Mouse (Mus musculus) kidney, embryonic 16.5 days (tissue): ENCODE measurements at regions not wholly inside any gene's neighbourhood (a gene's known extent, or its start where the extent isn't known, plus 50 kb on each side); places are given as distances from the start of the nearest gene placed in this dataset.
"Not testable (repeated sequence)": the region's sequence is repeated elsewhere in the genome, so short reads cannot be mapped to it uniquely, and the experiment has no call there.

ENCODE experiments used
- ATAC-seq: fragments of 200-750 bp; cut with Nextera tagmentation; 2 replicates; pipeline ENCODE4 v1.8.0; 2017; ENCODE audit warnings: moderate TSS enrichment; ENCODE audit not compliant: low FRiP score, low TSS enrichment
- H3K27ac ChIP-seq: fragments of 300-500 bp; sonication (generic); 2 replicates; pipeline ENCODE4 v1.5.1; 2014; ENCODE audit warnings: low read length
- H3K27me3 ChIP-seq: fragments of 300-500 bp; sonication (generic); 2 replicates; pipeline ENCODE4 v1.6.1; 2014; ENCODE audit warnings: low read length, control low read depth, mixed read lengths; ENCODE audit not compliant: insufficient read depth
- H3K36me3 ChIP-seq: fragments of 300-500 bp; sonication (generic); 2 replicates; pipeline ENCODE4 v1.6.1; 2014; ENCODE audit warnings: low read length, control low read depth, mixed read lengths; ENCODE audit not compliant: insufficient read depth
- H3K4me1 ChIP-seq: fragments of 300-500 bp; sonication (generic); 2 replicates; pipeline ENCODE4 v1.6.1; 2014; ENCODE audit warnings: low read length, control low read depth, mixed read lengths; ENCODE audit not compliant: insufficient read depth
- H3K4me2 ChIP-seq: fragments of 300-500 bp; sonication (generic); replicated peaks from 2 replicates; pipeline ENCODE4 v1.6.1; 2014; ENCODE audit warnings: low read depth, low read length
- H3K4me3 ChIP-seq: fragments of 300-500 bp; sonication (generic); 2 replicates; pipeline ENCODE4 v1.5.1; 2014; ENCODE audit warnings: mild to moderate bottlenecking, low read length
- H3K9ac ChIP-seq: fragments of 300-500 bp; sonication (generic); replicated peaks from 2 replicates; pipeline ENCODE4 v1.6.1; 2014; ENCODE audit warnings: low read length
- H3K9me3 ChIP-seq: fragments of 300-500 bp; sonication (generic); 2 replicates; pipeline ENCODE4 v1.6.1; 2016; ENCODE audit warnings: low read length, control low read depth
- WGBS: fragments of 180-500 bp; shearing (Covaris S2); extraction: QIAGEN DNeasy Blood & Tissue Kit; methylation state at CpG from one replicate; pipeline ENCODE4 v1.1.7; 2014; 5-methylcytosine and 5-hydroxymethylcytosine counted together

- H3K4me1 ChIP-seq, result peaks cover 8% of the 10 kb centered on the region
- H3K4me3 ChIP-seq, result no peak overlapping the region
- 77% methylated on average over 5 of the region's 5 CpGs for WGBS
These were observed 65.4 kb downstream of the Chst1 start for GRCm38 (mm10) chr2:92664939-92665338.

GRCm38 (mm10) chr2:92667192-92667591, 67.7 kb downstream of the Chst1 start:
- ATAC-seq, result peak; percentile 61; the same call in 1 of the 2 replicates
- Histone ChIP-seq H3K4me2 (no peak overlapping the region), H3K9me3 (no peaks in the 10 kb centered on the region), H3K27me3 (no peaks in the 10 kb centered on the region), H3K36me3 (no peaks in the 10 kb centered on the region), H3K4me1 (peaks cover 8% of the 10 kb centered on the region), H3K4me3 (no peak overlapping the region), H3K27ac (no peak overlapping the region), H3K9ac (no peak overlapping the region)
- WGBS, result 77% methylated on average over 1 of the region's 1 CpGs

More at GRCm38 (mm10) chr2:92664939-92665338, 65.4 kb downstream of the Chst1 start:
- ATAC-seq, result no peak
- Histone ChIP-seq H3K9ac (no peak overlapping the region), H3K36me3 (no peaks in the 10 kb centered on the region), H3K27me3 (no peaks in the 10 kb centered on the region), H3K4me2 (no peak overlapping the region), H3K9me3 (no peaks in the 10 kb centered on the region), H3K27ac (no peak overlapping the region)

GRCm38 (mm10) chr2:92667756-92668155, 68.2 kb downstream of the Chst1 start:
- no peak overlapping the region for H3K9ac ChIP-seq
- no peak for ATAC-seq
- no peak overlapping the region for H3K4me2 ChIP-seq
- no peaks in the 10 kb centered on the region for H3K27me3 ChIP-seq
- 26% methylated on average over 6 of the region's 6 CpGs for WGBS
- H3K27ac ChIP-seq, result no peak overlapping the region
- no peaks in the 10 kb centered on the region for H3K9me3 ChIP-seq
- no peaks in the 10 kb centered on the region for H3K36me3 ChIP-seq
- no peak overlapping the region for H3K4me3 ChIP-seq
- peaks cover 8% of the 10 kb centered on the region for H3K4me1 ChIP-seq

DNA sequence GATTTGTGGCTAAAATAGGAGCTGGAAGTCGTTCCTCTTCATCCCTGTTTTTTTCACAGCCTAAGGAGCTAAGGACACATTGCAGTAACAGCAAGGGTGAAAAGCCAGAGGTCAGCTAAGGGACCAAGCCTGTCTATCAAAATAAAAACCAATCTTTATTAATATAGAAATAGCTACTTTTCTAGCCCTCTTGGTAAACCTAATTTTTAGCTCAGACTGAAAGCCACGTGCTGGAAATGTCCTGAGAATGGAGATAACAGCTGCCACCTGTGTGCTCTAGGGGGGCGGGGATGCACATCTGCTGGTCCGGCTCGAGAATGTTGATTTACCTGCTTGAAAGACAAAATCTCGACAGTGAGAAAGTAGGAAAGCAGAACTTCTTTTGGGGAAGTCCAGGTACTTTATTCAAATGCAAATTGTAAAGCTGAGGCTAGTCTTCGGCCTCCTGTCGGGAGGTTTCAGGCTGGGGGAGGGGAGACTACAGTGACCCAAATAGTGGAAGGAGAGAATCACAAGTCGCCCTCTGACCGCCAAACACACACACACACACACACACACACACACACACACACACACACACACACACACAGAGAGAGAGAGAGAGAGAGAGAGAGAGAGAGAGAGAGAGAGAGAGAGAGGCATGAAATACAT, 70.0 kb downstream of the Chst1 start:
- H3K4me2 ChIP-seq, H3K9ac ChIP-seq, H3K4me3 ChIP-seq, H3K9me3 ChIP-seq, ATAC-seq, H3K27ac ChIP-seq, H3K4me1 ChIP-seq, H3K36me3 ChIP-seq, H3K27me3 ChIP-seq: not testable (repeated sequence)
- WGBS, result 48% methylated on average over 8 of the region's 10 CpGs

GRCm38 (mm10) chr2:92671586-92671985, 72.1 kb downstream of the Chst1 start:
- no peak overlapping the region for H3K4me2 ChIP-seq
- ATAC-seq, result no peak
- H3K27ac ChIP-seq, result no peak overlapping the region
- no peak overlapping the region for H3K4me3 ChIP-seq
- H3K27me3 ChIP-seq, result no peaks in the 10 kb centered on the region
- no peak overlapping the region for H3K9ac ChIP-seq
- 36% methylated on average over 5 of the region's 5 CpGs for WGBS
- no peaks in the 10 kb centered on the region for H3K9me3 ChIP-seq
- H3K4me1 ChIP-seq, result peaks cover 8% of the 10 kb centered on the region
- H3K36me3 ChIP-seq, result no peaks in the 10 kb centered on the region

DNA sequence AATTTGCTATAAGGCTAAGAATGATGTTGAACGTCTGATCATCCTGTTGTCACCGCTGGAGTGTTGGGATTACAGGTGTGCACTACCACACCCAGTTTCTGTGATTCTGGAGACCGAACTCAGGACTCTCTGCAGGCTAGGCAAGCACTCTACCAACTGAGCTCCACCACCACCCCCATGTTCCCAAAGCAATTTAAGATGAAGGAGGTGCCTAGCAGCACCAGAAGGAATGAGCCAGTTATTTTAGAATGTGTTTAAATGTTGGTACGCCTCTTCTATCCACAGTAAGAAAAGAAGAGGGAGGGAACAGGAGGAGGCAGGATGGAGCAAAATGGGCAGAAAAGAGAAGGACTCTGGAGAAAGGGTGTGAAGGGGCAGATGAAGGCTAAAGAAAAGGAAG, 72.6 kb downstream of the Chst1 start:
- no peak for ATAC-seq
- Histone ChIP-seq H3K9me3 (no peaks in the 10 kb centered on the region), H3K9ac (no peak overlapping the region), H3K4me3 (no peak overlapping the region), H3K4me2 (no peak overlapping the region), H3K36me3 (no peaks in the 10 kb centered on the region), H3K27me3 (no peaks in the 10 kb centered on the region), H3K27ac (no peak overlapping the region), H3K4me1 (peaks cover 8% of the 10 kb centered on the region)
- 78% methylated on average over 4 of the region's 4 CpGs for WGBS

GRCm38 (mm10) chr2:92673064-92673813, 73.7 kb downstream of the Chst1 start:
- no peak for ATAC-seq
- WGBS, result 86% methylated on average over 9 of the region's 9 CpGs
- Histone ChIP-seq H3K36me3 (no peaks in the 10 kb centered on the region), H3K4me2 (no peak overlapping the region), H3K9me3 (no peaks in the 10 kb centered on the region), H3K4me1 (no peaks in the 10 kb centered on the region), H3K27me3 (no peaks in the 10 kb centered on the region), H3K9ac (no peak overlapping the region), H3K4me3 (no peak overlapping the region), H3K27ac (no peak overlapping the region)

DNA sequence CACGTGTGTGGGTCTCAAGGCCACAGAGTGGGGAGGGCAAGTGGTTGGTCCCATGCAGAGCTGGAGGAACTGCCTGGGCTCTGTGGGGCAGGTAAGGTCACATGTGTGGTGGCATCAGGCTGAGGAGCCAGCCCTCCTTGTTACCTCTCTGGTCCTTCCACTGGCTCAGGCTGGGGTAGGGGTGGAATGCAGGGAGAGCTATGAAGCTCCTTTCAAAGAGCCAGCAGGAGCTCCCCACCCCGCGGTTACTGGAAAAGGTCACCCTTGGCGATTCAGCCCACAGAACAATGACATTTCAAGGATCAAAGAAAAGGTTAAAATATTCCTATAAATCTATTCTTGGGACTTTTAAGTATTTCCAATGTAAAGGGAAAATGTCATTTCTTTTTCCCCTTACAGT, 74.4 kb downstream of the Chst1 start:
- H3K27ac ChIP-seq, result no peak overlapping the region
- WGBS, result 29% methylated on average over 4 of the region's 4 CpGs
- H3K9me3 ChIP-seq, result no peaks in the 10 kb centered on the region
- H3K36me3 ChIP-seq, result no peaks in the 10 kb centered on the region
- H3K4me1 ChIP-seq, result no peaks in the 10 kb centered on the region
- no peak overlapping the region for H3K4me2 ChIP-seq
- H3K27me3 ChIP-seq, result no peaks in the 10 kb centered on the region
- ATAC-seq, result no peak
- H3K4me3 ChIP-seq, result no peak overlapping the region
- no peak overlapping the region for H3K9ac ChIP-seq

DNA sequence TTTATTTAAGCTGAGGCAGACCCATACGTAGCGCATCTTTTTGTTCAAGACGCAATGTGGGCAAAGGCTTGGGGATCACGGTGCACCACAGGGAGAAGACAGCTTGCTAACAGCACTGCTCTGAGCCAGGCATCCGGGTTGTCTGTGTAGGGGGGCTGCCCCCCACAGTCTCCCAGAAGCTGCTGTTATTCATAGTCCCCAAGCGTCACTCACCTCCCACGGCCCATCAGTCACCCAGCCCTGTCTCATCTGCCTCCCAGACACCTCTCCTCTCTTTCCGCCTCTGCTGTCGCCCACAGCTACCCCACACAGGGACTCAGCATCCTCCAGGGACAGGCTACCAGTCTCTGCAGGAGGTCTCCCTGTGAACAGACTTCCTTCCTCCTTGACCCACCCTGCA, 75.7 kb downstream of the Chst1 start:
- H3K4me1 ChIP-seq, result no peaks in the 10 kb centered on the region
- H3K4me3 ChIP-seq, result no peak overlapping the region
- H3K36me3 ChIP-seq, result no peaks in the 10 kb centered on the region
- no peak for ATAC-seq
- H3K4me2 ChIP-seq, result no peak overlapping the region
- no peaks in the 10 kb centered on the region for H3K27me3 ChIP-seq
- no peaks in the 10 kb centered on the region for H3K9me3 ChIP-seq
- WGBS, result 40% methylated on average over 9 of the region's 9 CpGs
- H3K27ac ChIP-seq, result no peak overlapping the region
- no peak overlapping the region for H3K9ac ChIP-seq

DNA sequence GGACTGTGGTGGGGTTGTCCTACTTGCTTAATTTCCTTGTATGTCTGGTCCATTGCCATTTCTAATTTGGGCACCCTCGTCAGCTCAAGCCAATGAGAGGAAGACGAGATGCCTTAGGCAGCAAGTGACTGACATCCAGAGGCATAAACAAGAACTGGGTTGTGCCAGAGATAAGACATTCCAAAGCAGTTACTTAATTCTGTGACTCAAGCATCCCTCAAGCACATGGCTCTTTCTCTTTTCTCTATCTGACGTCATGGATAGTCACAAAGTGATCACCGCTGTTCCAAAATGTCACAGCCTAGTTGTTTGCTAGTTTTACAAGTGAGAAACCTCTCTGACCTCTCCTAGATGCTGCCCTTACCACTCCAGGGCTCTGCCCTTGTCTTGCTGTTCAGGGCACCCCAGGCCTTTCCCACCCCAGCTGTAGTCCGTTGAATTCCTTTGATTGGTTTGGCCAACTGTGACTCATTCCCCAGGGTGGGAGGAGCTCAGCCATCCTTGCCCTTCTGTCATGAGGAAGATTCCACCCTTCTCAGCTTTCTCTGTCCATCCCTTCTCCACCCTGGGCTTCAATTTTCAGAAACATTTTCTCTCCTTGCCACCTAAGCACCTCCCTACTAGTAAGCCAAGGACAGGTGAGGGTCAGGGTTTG, 78.9 kb downstream of the Chst1 start:
- Histone ChIP-seq H3K4me1 (no peaks in the 10 kb centered on the region), H3K9ac (no peak overlapping the region), H3K9me3 (no peaks in the 10 kb centered on the region), H3K4me2 (no peak overlapping the region), H3K36me3 (no peaks in the 10 kb centered on the region), H3K4me3 (no peak overlapping the region), H3K27me3 (no peaks in the 10 kb centered on the region), H3K27ac (no peak overlapping the region)
- no peak for ATAC-seq
- WGBS, result 63% methylated on average over 5 of the region's 5 CpGs
